Mouse (Mus musculus): ENCODE measurements around the gene Rhbg.
A peak's percentile ranks its signal among the peaks of the same experiment; 100 is the strongest.

Gene Rhbg

DNA sequence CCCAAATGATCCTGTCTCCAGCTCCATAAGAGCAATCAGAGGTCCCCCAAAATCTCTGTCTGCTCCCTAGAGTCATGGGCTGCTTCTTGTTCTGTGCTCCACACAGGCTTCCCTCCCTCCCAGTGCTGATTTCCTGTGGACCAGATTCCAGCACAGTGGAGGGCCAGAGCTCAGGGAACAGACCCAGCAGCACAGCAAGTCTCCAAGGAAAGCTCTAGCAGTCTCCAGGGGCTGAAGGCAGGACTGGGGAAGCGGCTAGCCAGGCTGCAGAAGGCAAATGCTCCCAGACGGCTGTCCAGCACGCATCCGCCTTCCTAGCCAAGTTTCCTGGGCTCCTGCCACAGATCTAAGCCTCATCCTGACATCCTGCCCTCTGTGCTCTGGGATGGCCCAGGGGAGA lies 25.6 kb downstream of the Rhbg start:
- DNase-seq (ENCODE audit: low spot score in 2 of 2), result no peak

- DNase-seq (ENCODE audit: low spot score in 2 of 2), result no peak
These were observed 26.5 kb downstream of the Rhbg start for GRCm38 (mm10) chr3:88227976-88228375.

- DNase-seq (ENCODE audit: low spot score in 2 of 2), result no peak
These were observed 27.2 kb downstream of the Rhbg start for GRCm38 (mm10) chr3:88227260-88227659.

DNA sequence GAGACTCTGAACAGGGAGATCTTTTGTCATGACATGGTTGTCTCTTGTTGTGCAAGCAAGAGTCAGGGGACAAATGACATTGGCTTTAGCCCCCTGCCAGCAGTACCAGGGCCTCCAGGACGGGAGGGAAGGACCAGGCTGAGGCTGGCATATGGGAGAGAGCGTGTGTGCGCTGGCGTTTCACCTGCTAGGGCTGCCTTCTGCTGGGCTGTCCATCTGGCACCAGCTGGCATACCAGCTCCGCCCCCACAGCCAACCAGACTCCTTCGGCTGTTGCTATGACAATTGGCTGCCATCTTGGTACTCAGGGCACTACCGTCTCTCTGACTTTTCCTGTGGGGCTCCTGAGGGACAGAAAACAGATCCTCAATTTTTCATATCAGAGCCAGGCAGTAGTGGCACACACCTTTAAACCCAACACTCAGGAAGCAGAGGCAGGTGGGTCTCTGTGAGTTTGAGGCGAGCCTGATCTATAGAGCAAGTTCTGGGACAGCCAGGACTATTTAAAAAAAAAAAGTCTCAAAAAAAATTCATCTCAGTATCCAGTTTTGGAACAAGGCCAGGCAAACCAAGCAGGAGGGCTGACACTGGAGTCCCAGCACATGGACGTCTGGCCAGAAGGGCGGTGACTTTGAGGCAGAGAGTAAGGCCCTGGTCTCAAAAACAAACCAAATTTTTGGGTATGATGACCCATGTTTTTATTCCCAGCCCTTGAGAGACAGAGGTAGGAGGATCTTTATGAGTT lies 28.2 kb downstream of the Rhbg start:
- DNase-seq (ENCODE audit: low spot score in 2 of 2), result no peak

DNA sequence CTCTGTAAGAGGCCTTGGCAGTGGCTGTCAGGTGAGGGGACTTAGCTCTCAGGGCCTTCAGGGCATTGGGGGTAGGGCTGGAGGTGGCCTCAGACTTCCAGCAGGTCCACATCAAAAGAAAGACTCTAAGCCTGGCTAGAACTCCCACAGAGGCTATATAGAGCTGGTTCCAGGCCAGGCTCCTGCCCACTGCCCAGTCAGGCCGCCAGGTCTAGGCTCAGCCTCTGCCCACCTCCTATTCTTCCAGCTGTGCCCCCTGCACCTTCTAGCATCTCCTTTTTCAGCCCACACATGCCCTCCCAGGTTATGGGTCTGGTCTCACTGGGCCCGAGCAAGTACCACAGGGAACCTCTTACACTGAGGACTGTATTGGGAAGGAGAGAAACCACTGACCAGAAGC lies 29.6 kb downstream of the Rhbg start:
- no peak for DNase-seq (ENCODE audit: low spot score in 2 of 2)

DNA sequence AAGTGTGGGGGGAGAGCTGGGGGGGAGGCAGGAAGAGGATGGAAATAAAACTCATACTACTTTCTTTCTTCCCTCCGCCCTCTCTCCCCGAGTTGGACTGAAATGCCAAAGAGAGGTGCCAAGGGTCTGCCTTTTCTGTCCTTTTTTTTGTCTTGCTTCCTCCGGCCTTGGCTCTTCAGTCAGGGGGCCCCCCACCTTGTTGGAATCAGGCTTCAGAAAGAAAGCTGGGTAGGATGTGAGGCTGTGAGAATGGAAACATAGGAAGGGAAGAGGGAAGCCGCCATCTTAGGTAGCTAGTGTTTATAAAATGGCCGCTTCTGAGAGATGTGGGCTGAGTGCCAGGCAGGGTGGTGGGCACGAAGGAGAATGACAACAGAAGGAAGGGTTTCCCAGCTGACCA lies 32.1 kb downstream of the Rhbg start:
- DNase-seq (ENCODE audit: low spot score in 2 of 2), result no peak

- no peak for DNase-seq (ENCODE audit: low spot score in 2 of 2)
These were observed 32.8 kb downstream of the Rhbg start for GRCm38 (mm10) chr3:88221519-88222390.

DNA sequence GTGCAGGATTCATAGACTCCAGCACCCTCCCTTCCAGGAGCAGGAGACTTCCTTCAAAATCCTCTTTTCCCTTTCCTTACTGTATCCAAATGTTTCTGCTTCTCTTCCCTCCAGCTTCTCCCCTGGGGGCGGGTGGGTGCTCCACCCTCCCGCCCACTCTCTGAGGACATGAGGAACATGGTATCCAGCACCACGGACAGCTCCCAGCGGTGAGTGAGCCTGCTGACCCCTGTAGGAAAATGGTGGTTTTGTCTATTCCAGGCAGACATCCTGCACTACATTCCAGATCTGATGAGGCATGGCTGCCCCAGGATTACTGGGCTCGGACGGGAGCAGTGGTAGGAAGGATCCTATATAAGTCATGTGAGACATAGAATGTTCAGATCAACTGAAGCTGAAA lies 33.7 kb downstream of the Rhbg start:
- DNase-seq (ENCODE audit: low spot score in 2 of 2), result peak in 1 of 2 experiments; percentile 44

GRCm38 (mm10) chr3:88219940-88220339 lies 34.6 kb downstream of the Rhbg start:
- no peak for DNase-seq (ENCODE audit: low spot score in 2 of 2)

- DNase-seq (ENCODE audit: low spot score in 2 of 2), result no peak
These were observed 36.8 kb downstream of the Rhbg start for GRCm38 (mm10) chr3:88217679-88218078.

GRCm38 (mm10) chr3:88216534-88217326 lies 37.8 kb downstream of the Rhbg start:
- no peak for DNase-seq (ENCODE audit: low spot score in 2 of 2)

- DNase-seq (ENCODE audit: low spot score in 2 of 2), result no peak
These were observed 38.4 kb downstream of the Rhbg start for GRCm38 (mm10) chr3:88216116-88216515.

DNA sequence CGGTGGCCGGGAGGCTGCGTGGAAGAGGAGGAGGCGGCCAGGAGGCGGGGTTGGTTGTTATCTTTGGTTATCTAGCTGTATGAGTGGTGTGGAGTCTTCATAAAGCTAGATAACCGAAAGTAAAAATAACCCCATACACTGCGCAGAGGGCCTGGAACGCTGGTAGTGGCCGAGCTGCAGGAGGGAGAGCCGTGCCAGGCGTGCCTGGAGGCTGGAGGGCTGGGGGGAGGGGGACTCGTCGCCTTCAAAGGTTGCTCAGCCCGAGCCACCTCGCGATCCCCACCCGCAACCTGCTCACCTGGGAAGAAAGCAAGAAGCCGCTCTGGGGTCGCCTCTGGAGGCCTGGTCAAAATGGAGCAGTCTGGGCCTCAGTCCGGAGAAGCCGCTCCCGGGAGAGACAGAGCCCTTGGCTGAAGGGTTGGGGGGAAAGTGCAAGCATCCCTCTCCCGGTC lies 38.9 kb downstream of the Rhbg start:
- no peak for DNase-seq (ENCODE audit: low spot score in 2 of 2)

- DNase-seq (ENCODE audit: low spot score in 2 of 2), result no peak
These were observed 39.4 kb downstream of the Rhbg start for GRCm38 (mm10) chr3:88214971-88215552.

- DNase-seq (ENCODE audit: low spot score in 2 of 2), result no peak
These were observed 40.1 kb downstream of the Rhbg start for GRCm38 (mm10) chr3:88214197-88214938.

DNA sequence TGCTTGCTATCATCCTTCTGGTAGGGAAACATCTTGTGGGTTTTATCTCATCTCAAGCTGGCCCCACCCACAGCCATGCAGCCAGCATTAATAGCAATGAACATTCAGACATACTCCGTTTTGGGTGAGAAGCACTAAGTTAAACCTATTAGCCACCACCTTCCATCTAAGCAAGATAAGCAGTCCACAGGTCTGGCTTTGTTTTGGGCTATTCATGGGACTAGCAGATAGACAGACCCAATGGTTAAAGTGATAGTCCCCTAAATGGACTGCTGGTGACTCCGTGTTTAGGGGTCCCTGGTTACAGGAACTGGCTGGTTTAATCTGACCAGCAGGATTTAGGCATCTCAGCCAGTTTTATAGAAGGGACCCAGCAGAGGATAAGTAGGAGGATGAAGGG lies 41.5 kb downstream of the Rhbg start:
- no peak for DNase-seq (ENCODE audit: low spot score in 2 of 2)

DNA sequence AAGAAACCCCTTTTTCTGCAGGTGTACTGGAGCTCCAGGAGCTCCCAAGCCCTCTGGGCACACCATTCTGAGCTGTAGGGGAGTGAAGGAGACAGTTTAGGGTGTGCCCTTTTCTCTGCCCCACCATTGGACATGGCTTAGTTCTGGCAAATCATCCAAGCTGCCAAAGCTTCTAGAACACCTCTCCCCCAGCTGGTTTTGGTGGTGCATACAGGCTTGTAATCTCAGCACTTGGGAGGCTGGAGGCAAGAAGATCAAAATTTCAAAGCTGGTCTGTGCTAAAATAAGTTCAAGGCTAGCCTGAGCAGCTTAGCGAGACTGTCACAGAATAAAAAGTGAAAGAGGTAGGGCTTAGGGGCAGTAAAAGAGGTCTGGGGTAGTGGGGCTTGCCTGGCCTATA lies 42.2 kb downstream of the Rhbg start:
- DNase-seq (ENCODE audit: low spot score in 2 of 2), result no peak

DNA sequence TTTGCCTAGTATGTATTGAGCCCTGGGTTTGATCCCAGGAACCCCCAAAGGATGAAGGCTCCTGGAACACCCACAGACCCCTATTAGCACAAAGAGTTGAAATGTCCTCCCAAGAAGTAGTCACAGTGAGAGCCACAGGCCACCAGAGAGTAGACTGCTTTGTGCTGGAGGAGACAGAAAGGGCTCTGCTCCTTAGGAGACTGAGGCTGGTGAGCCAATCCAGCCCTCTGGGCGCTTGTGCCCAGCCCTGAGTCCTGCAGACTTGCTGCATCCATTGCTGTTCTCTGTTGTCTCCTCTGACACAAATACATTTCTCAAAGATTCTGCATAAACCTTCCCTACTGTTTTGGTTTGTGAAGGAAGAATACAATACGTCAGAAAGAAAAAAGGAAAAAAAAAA lies 43.6 kb downstream of the Rhbg start:
- no peak for DNase-seq (ENCODE audit: low spot score in 2 of 2)

DNA sequence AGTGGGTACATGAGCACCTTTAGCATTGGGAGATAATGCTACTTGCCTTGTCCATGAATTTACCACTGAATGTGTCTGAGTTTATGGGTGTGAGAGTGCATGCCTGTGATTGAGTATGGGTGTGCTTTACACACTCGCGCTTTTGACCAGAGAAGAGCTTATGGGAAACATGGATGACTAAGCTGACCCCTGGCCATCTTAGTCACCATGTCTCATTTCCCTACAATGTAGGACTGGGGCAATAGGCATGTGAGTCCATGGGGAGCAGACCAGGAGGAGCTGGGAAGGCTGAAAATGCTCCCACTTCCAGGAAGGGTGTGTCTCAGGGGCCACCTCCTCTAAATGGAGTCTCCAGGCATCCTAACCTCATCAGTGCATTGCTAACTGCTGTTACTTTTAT lies 44.4 kb downstream of the Rhbg start:
- no peak for DNase-seq (ENCODE audit: low spot score in 2 of 2)

DNA sequence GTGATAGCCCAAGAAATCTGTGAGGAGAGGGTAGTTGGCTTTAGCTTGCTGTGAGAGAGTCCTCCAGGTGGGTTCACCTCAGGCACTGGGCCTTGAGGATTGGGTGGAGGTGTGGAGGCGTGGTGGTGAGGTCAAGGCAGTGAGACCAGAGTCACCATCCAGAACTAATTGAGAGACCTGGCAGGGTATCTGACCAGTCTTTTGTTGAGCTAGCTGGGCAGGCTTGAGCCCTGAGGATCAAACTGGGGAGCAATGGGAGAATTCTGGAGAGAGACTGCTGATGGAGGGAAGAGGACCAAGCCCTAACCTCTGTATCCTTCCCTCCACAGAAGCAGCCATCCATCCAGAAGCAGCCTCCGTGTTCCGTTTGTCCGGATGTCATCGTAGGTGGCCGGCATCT lies 45.2 kb downstream of the Rhbg start:
- DNase-seq (ENCODE audit: low spot score in 2 of 2), result no peak

DNA sequence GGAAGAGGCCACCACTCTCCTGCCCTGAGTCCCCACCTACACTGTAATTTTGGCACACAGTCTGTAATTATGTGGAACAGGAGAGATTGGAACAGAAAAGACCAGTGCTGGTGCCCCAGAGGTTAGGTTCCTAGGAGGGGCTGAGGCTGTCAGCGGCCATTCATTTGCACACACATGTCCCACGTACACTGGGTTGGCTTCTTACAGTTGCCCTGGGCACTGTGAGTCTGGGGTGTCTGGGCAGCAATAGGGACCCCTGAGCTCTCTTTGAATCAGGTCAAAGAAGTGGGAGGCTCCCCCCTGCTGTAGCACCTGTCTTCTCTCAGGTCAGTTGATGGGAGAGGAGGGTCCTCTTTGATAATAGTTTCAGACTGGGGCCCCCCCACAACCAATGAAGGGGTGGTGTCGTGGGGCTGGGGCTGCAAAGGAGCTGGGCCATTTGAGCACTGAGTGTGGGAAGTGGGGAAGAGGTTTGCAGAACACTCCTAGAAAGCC lies 46.2 kb downstream of the Rhbg start:
- DNase-seq (ENCODE audit: low spot score in 2 of 2), result no peak
